Mouse (Mus musculus) frontal cortex, postnatal 14 days (tissue): ENCODE data around the gene Cers1.
A peak's percentile ranks its signal among the peaks of the same experiment; 100 is the strongest.

Experiments used
- DNase-seq, 2 experiments: peaks; one replicate each; pipeline ENCODE4 v3.0.0; 2022; ENCODE audit warnings: low spot score in 2 of 2

Cers1 gene

GRCm38 (mm10) chr8:70316511-70317504 is 1.2 kb downstream of the Cers1 start:
- DNase-seq: peak; percentile 77 to 91

GRCm38 (mm10) chr8:70317872-70318271 is 2.3 kb downstream of the Cers1 start:
- no peak for DNase-seq

GRCm38 (mm10) chr8:70323716-70324115 is 8.1 kb downstream of the Cers1 start:
- DNase-seq: no peak

GRCm38 (mm10) chr8:70327512-70327911 is 11.9 kb downstream of the Cers1 start:
- DNase-seq: no peak

GRCm38 (mm10) chr8:70329124-70329834 is 13.7 kb downstream of the Cers1 start, which contains the start of gene Gdf1:
Gene Gdf1, plus strand, starts transcription at chr8:70329817.
- no peak for DNase-seq

- no peak for DNase-seq
Measured at GRCm38 (mm10) chr8:70329835-70330740, 14.5 kb downstream of the Cers1 start.

- peak in 1 of 2 experiments; percentile 69 for DNase-seq
Measured at GRCm38 (mm10) chr8:70330741-70331364, 15.3 kb downstream of the Cers1 start.

GRCm38 (mm10) chr8:70331526-70331925 is 16.0 kb downstream of the Cers1 start:
- no peak for DNase-seq

- DNase-seq: peak in 1 of 2 experiments; percentile 69
Measured at GRCm38 (mm10) chr8:70332070-70332877, 16.7 kb downstream of the Cers1 start.

GRCm38 (mm10) chr8:70332878-70333202 is 17.3 kb downstream of the Cers1 start:
- DNase-seq: no peak

- DNase-seq: no peak
Measured at GRCm38 (mm10) chr8:70338931-70339330, 23.4 kb downstream of the Cers1 start.

GRCm38 (mm10) chr8:70340659-70341058 is 25.1 kb downstream of the Cers1 start:
- DNase-seq: no peak

- no peak for DNase-seq
Measured at GRCm38 (mm10) chr8:70342007-70342406, 26.4 kb downstream of the Cers1 start.

GRCm38 (mm10) chr8:70343076-70343475 is 27.5 kb downstream of the Cers1 start:
- DNase-seq: no peak

GRCm38 (mm10) chr8:70343696-70344095 is 28.1 kb downstream of the Cers1 start:
- DNase-seq: no peak

GRCm38 (mm10) chr8:70344279-70344678 is 28.7 kb downstream of the Cers1 start:
- DNase-seq: no peak

GRCm38 (mm10) chr8:70347443-70347842 is 31.9 kb downstream of the Cers1 start:
- no peak for DNase-seq

GRCm38 (mm10) chr8:70347860-70348420 is 32.4 kb downstream of the Cers1 start:
- no peak for DNase-seq

GRCm38 (mm10) chr8:70351035-70351999 is 35.7 kb downstream of the Cers1 start:
- DNase-seq: no peak
